Mouse (Mus musculus) cerebellum, adult (tissue): Measurements from ENCODE around the gene Padi6.

Experiments
- ATAC-seq: cut with Nextera tagmentation; 2 replicates; pipeline ENCODE4 v1.9.2; 2017; ENCODE audit warnings: mild to moderate bottlenecking, moderate library complexity, mixed read lengths; ENCODE audit not compliant: insufficient number of reproducible peaks, low FRiP score, low TSS enrichment

Gene Padi6

GRCm38 (mm10) chr4:140755811-140756210 is 13.4 kb upstream of the Padi6 start:
- no peak for ATAC-seq

GRCm38 (mm10) chr4:140753366-140753765 is 10.9 kb upstream of the Padi6 start:
- no peak for ATAC-seq

GRCm38 (mm10) chr4:140750328-140750727 is 7.9 kb upstream of the Padi6 start:
- no peak for ATAC-seq

GRCm38 (mm10) chr4:140747978-140748377 is 5.5 kb upstream of the Padi6 start:
- ATAC-seq, result no peak

- ATAC-seq, result no peak
Measured at GRCm38 (mm10) chr4:140744654-140745053, 2.2 kb upstream of the Padi6 start.

GRCm38 (mm10) chr4:140743086-140743485 is 643 bp upstream of the Padi6 start:
- no peak for ATAC-seq

- no peak for ATAC-seq
Measured at GRCm38 (mm10) chr4:140741401-140741800, 1.0 kb downstream of the Padi6 start.

GRCm38 (mm10) chr4:140740655-140741054 is 1.8 kb downstream of the Padi6 start:
- no peak for ATAC-seq

- no peak for ATAC-seq
Measured at GRCm38 (mm10) chr4:140732871-140733270, 9.6 kb downstream of the Padi6 start.

- ATAC-seq, result no peak
Measured at GRCm38 (mm10) chr4:140731654-140732053, 10.8 kb downstream of the Padi6 start.

GRCm38 (mm10) chr4:140726907-140727306 is 15.5 kb downstream of the Padi6 start:
- no peak for ATAC-seq

GRCm38 (mm10) chr4:140724739-140725138 is 17.7 kb downstream of the Padi6 start:
- ATAC-seq, result no peak

GRCm38 (mm10) chr4:140723801-140724200 is 18.6 kb downstream of the Padi6 start:
- ATAC-seq, result no peak

- ATAC-seq, result no peak
Measured at GRCm38 (mm10) chr4:140723192-140723591, 19.3 kb downstream of the Padi6 start.

- no peak for ATAC-seq
Measured at GRCm38 (mm10) chr4:140722710-140723109, 19.7 kb downstream of the Padi6 start.

GRCm38 (mm10) chr4:140721968-140722490 is 20.4 kb downstream of the Padi6 start:
- no peak for ATAC-seq

GRCm38 (mm10) chr4:140720091-140720490 is 22.4 kb downstream of the Padi6 start:
- no peak for ATAC-seq

GRCm38 (mm10) chr4:140718436-140718835 is 24.0 kb downstream of the Padi6 start:
- no peak for ATAC-seq

- no peak for ATAC-seq
Measured at GRCm38 (mm10) chr4:140716994-140717393, 25.4 kb downstream of the Padi6 start.

- no peak for ATAC-seq
Measured at GRCm38 (mm10) chr4:140714586-140714985, 27.9 kb downstream of the Padi6 start.

- peak; percentile 97 for ATAC-seq
Measured at GRCm38 (mm10) chr4:140713480-140714365, 28.7 kb downstream of the Padi6 start.

GRCm38 (mm10) chr4:140711360-140711759 is 31.1 kb downstream of the Padi6 start:
- no peak for ATAC-seq
